Mouse (Mus musculus) adrenal gland, adult (tissue): ENCODE measurements around the gene Myog.
A peak's percentile ranks its signal among the peaks of the same experiment; 100 is the strongest.

Source experiments
- DNase-seq, 2 experiments: peaks; one replicate each; pipeline ENCODE4 v3.0.0; 2022 to 2023; ENCODE audit warnings: low spot score in 1 of 2; ENCODE audit not compliant: inconsistent age in 2 of 2

The Myog gene

GRCm38 (mm10) chr1:134318261-134318660 is 28.5 kb downstream of the Myog start:
- DNase-seq, result no peak

GRCm38 (mm10) chr1:134320691-134321301 is 31.0 kb downstream of the Myog start:
- DNase-seq, result no peak

GRCm38 (mm10) chr1:134322591-134322990 is 32.8 kb downstream of the Myog start:
- peak; percentile 40 to 79 for DNase-seq

- DNase-seq, result no peak
Measured at GRCm38 (mm10) chr1:134326841-134327346, 37.1 kb downstream of the Myog start.

GRCm38 (mm10) chr1:134331879-134332635 is 42.3 kb downstream of the Myog start:
- peak; percentile 72 to 93 for DNase-seq

GRCm38 (mm10) chr1:134332770-134333271 is 43.0 kb downstream of the Myog start, which contains the start of gene Ppfia4:
Gene Ppfia4, minus strand, starts transcription at chr1:134332928.
- peak in 1 of 2 experiments; percentile 42 for DNase-seq

GRCm38 (mm10) chr1:134333371-134334110 is 43.8 kb downstream of the Myog start:
- no peak for DNase-seq

- no peak for DNase-seq
Measured at GRCm38 (mm10) chr1:134334111-134334827, 44.5 kb downstream of the Myog start.

- DNase-seq, result no peak
Measured at GRCm38 (mm10) chr1:134335211-134335923, 45.6 kb downstream of the Myog start.

- no peak for DNase-seq
Measured at GRCm38 (mm10) chr1:134335924-134336810, 46.4 kb downstream of the Myog start.

GRCm38 (mm10) chr1:134336958-134337710 is 47.3 kb downstream of the Myog start:
- no peak for DNase-seq

GRCm38 (mm10) chr1:134339162-134339561 is 49.4 kb downstream of the Myog start:
- DNase-seq, result no peak

GRCm38 (mm10) chr1:134339757-134340619 is 50.2 kb downstream of the Myog start:
- DNase-seq, result no peak

GRCm38 (mm10) chr1:134341641-134342277 is 52.0 kb downstream of the Myog start:
- no peak for DNase-seq
